Mouse (Mus musculus) midbrain, embryonic 15.5 days (tissue): ENCODE measurements at regions not wholly inside any gene's neighbourhood (a gene's known extent, or its start where the extent isn't known, plus 50 kb on each side); places are given as distances from the start of the nearest gene placed in this dataset.

Experiments
- ATAC-seq: fragments of 200-750 bp; cut with Nextera tagmentation; replicated peaks from 2 replicates; pipeline ENCODE4 v1.8.0; 2017; ENCODE audit warnings: moderate TSS enrichment
- H3K27ac ChIP-seq: fragments of 300-500 bp; sonication (generic); 2 replicates; pipeline ENCODE4 v1.5.1; 2015; ENCODE audit warnings: mild to moderate bottlenecking, inconsistent platforms
- H3K27me3 ChIP-seq: fragments of 300-500 bp; sonication (generic); replicated peaks from 2 replicates; pipeline ENCODE4 v1.6.1; 2015; ENCODE audit warnings: inconsistent platforms
- H3K36me3 ChIP-seq: fragments of 300-500 bp; sonication (generic); replicated peaks from 2 replicates; pipeline ENCODE4 v1.6.1; 2015; ENCODE audit warnings: inconsistent platforms
- H3K4me1 ChIP-seq: fragments of 300-500 bp; sonication (generic); 2 replicates; pipeline ENCODE4 v1.6.1; 2015; ENCODE audit warnings: inconsistent platforms
- H3K4me2 ChIP-seq: fragments of 300-500 bp; sonication (generic); 2 replicates; pipeline ENCODE4 v1.6.1; 2015; ENCODE audit warnings: inconsistent platforms, mild to moderate bottlenecking, moderate library complexity
- H3K4me3 ChIP-seq: fragments of 300-500 bp; sonication (generic); 2 replicates; pipeline ENCODE4 v1.5.1; 2015; ENCODE audit warnings: mild to moderate bottlenecking, inconsistent platforms
- H3K9ac ChIP-seq: fragments of 300-500 bp; sonication (generic); 2 replicates; pipeline ENCODE4 v1.6.1; 2015; ENCODE audit warnings: mild to moderate bottlenecking, inconsistent platforms
- H3K9me3 ChIP-seq: fragments of 300-500 bp; sonication (generic); 2 replicates; pipeline ENCODE4 v1.6.1; 2016; ENCODE audit warnings: inconsistent platforms
- WGBS: fragments of 180-500 bp; shearing (Covaris S2); methylation state at CpG from one replicate; pipeline ENCODE4 v1.1.7; 2015; ENCODE audit warnings: mixed read lengths; 5-methylcytosine and 5-hydroxymethylcytosine counted together

- H3K9ac ChIP-seq = no peak overlapping the region
- no peak overlapping the region for H3K4me3 ChIP-seq
- WGBS = 61% methylated on average over 4 of the region's 4 CpGs
- H3K36me3 ChIP-seq = no peaks in the 10 kb centered on the region
- H3K4me2 ChIP-seq = no peak overlapping the region
- no peak for ATAC-seq
- H3K9me3 ChIP-seq = no peaks in the 10 kb centered on the region
- H3K27ac ChIP-seq = no peak overlapping the region
- no peaks in the 10 kb centered on the region for H3K4me1 ChIP-seq
- H3K27me3 ChIP-seq = no peaks in the 10 kb centered on the region
These were observed 592.0 kb downstream of the Ofcc1 start for GRCm38 (mm10) chr13:39769228-39769627.

GRCm38 (mm10) chr13:39766897-39767296, 594.4 kb downstream of the Ofcc1 start:
- H3K27me3 ChIP-seq = no peaks in the 10 kb centered on the region
- no peak overlapping the region for H3K4me3 ChIP-seq
- no peaks in the 10 kb centered on the region for H3K4me1 ChIP-seq
- no peak overlapping the region for H3K9ac ChIP-seq
- ATAC-seq = no peak
- no peaks in the 10 kb centered on the region for H3K9me3 ChIP-seq
- 92% methylated on average over 1 of the region's 1 CpGs for WGBS
- H3K4me2 ChIP-seq = no peak overlapping the region
- no peak overlapping the region for H3K27ac ChIP-seq
- H3K36me3 ChIP-seq = no peaks in the 10 kb centered on the region
